Mouse (Mus musculus): ENCODE results near the gene Ufsp1. TPM values are rescaled to one million over a fixed set of nuclear protein-coding genes. Genes with fewer than 3 reads are reported as not detected.
"Not testable (repeated sequence)": the region's sequence is repeated elsewhere in the genome, so short reads cannot be mapped to it uniquely, and the experiment has no call there.

Ufsp1 gene
- 29.0 and 29.5 TPM in 2 replicates for polyA plus RNA-seq (2015; fragmentation: Nextera tagmentation; extraction: Ambion mirVana)

- Histone ChIP-seq H3K9me3 (replicated peaks) (no peaks in the 10 kb centered on the region), H3K36me3 (peaks cover 41% of the 10 kb centered on the region), H3K9ac (replicated peaks) (peak within 1 kb of the TSS; percentile 78), H3K4me3 (replicated peaks) (peak within 1 kb of the TSS; percentile 52), H3K4me1 (peaks cover 45% of the 10 kb centered on the region), H3K27me3 (replicated peaks) (peaks cover 24% of the 10 kb centered on the region), H3K27ac (replicated peaks) (peak within 1 kb of the TSS; percentile 89), H3K4me2 (peak within 1 kb of the TSS; percentile 96)
- ATAC-seq (ENCODE audit: low FRiP score), result peak; percentile 96
- under 1% methylated on average over 52 of the region's 52 CpGs for WGBS
Measured at GRCm38 (mm10) chr5:137293839-137294743, at the start of gene Ufsp1. Ufsp1 (plus strand) TSS chr5:137294629.

- WGBS, result 77% methylated on average over 14 of the region's 14 CpGs
- no peaks in the 10 kb centered on the region for H3K36me3 ChIP-seq
- H3K4me2 ChIP-seq, result no peak overlapping the region
- H3K4me3 ChIP-seq (replicated peaks), result no peak overlapping the region
- no peak for ATAC-seq (ENCODE audit: low FRiP score)
- no peaks in the 10 kb centered on the region for H3K4me1 ChIP-seq
- no peaks in the 10 kb centered on the region for H3K9me3 ChIP-seq (replicated peaks)
- no peaks in the 10 kb centered on the region for H3K27me3 ChIP-seq (replicated peaks)
- H3K9ac ChIP-seq (replicated peaks), result no peak overlapping the region
- H3K27ac ChIP-seq (replicated peaks), result no peak overlapping the region
Measured at GRCm38 (mm10) chr5:137263897-137264720, 30.3 kb upstream of the Ufsp1 start.

- no peaks in the 10 kb centered on the region for H3K36me3 ChIP-seq
- 92% methylated on average over 11 of the region's 11 CpGs for WGBS
Measured at GRCm38 (mm10) chr5:137264787-137265186, 29.6 kb upstream of the Ufsp1 start.

GRCm38 (mm10) chr5:137268131-137268910 is 26.1 kb upstream of the Ufsp1 start:
- no peak overlapping the region for H3K4me3 ChIP-seq (replicated peaks)
- no peaks in the 10 kb centered on the region for H3K9me3 ChIP-seq (replicated peaks)
- 36% methylated on average over 17 of the region's 18 CpGs for WGBS
- H3K9ac ChIP-seq (replicated peaks), result no peak overlapping the region
- H3K27ac ChIP-seq (replicated peaks), result no peak overlapping the region
- H3K36me3 ChIP-seq, result no peaks in the 10 kb centered on the region
- H3K4me2 ChIP-seq, result peak overlapping the region; percentile 19; the same call in 1 of the 2 replicates
- H3K4me1 ChIP-seq, result no peaks in the 10 kb centered on the region
- no peak for ATAC-seq (ENCODE audit: low FRiP score)
- no peaks in the 10 kb centered on the region for H3K27me3 ChIP-seq (replicated peaks)

More at GRCm38 (mm10) chr5:137264787-137265186, 29.6 kb upstream of the Ufsp1 start:
- ATAC-seq (ENCODE audit: low FRiP score), result no peak
- Histone ChIP-seq H3K27me3 (replicated peaks) (no peaks in the 10 kb centered on the region), H3K4me1 (no peaks in the 10 kb centered on the region), H3K4me3 (replicated peaks) (no peak overlapping the region), H3K9ac (replicated peaks) (no peak overlapping the region), H3K4me2 (no peak overlapping the region), H3K9me3 (replicated peaks) (no peaks in the 10 kb centered on the region), H3K27ac (replicated peaks) (no peak overlapping the region)

GRCm38 (mm10) chr5:137277360-137278342 is 16.8 kb upstream of the Ufsp1 start:
- H3K27me3 ChIP-seq (replicated peaks), result no peaks in the 10 kb centered on the region
- ATAC-seq (ENCODE audit: low FRiP score), result peak; percentile 88
- H3K4me3 ChIP-seq (replicated peaks), result peak overlapping the region; percentile 0; the same call in 1 of the 2 replicates
- peaks cover 9% of the 10 kb centered on the region for H3K4me1 ChIP-seq
- H3K4me2 ChIP-seq, result peak overlapping the region; percentile 49
- no peaks in the 10 kb centered on the region for H3K9me3 ChIP-seq (replicated peaks)
- 21% methylated on average over 18 of the region's 18 CpGs for WGBS
- peak overlapping the region; percentile 30; the same call in 1 of the 2 replicates for H3K9ac ChIP-seq (replicated peaks)
- H3K36me3 ChIP-seq, result no peaks in the 10 kb centered on the region
- peak overlapping the region; percentile 82 for H3K27ac ChIP-seq (replicated peaks)

GRCm38 (mm10) chr5:137284411-137284810 is 10.0 kb upstream of the Ufsp1 start:
- H3K36me3 ChIP-seq; H3K9me3 ChIP-seq (replicated peaks); H3K9ac ChIP-seq (replicated peaks); H3K27me3 ChIP-seq (replicated peaks); H3K4me3 ChIP-seq (replicated peaks); H3K4me2 ChIP-seq; ATAC-seq (ENCODE audit: low FRiP score); H3K27ac ChIP-seq (replicated peaks): not testable (repeated sequence)
- peaks cover 34% of the 10 kb centered on the region for H3K4me1 ChIP-seq
- WGBS, result 88% methylated on average over 5 of the region's 6 CpGs

GRCm38 (mm10) chr5:137285045-137285444 is 9.4 kb upstream of the Ufsp1 start:
- no peak overlapping the region for H3K4me2 ChIP-seq
- peaks cover 10% of the 10 kb centered on the region for H3K27me3 ChIP-seq (replicated peaks)
- no peak for ATAC-seq (ENCODE audit: low FRiP score)
- no peak overlapping the region for H3K9ac ChIP-seq (replicated peaks)
- H3K4me3 ChIP-seq (replicated peaks), result no peak overlapping the region
- H3K9me3 ChIP-seq (replicated peaks), result no peaks in the 10 kb centered on the region
- WGBS, result 68% methylated on average over 5 of the region's 5 CpGs
- H3K4me1 ChIP-seq, result peaks cover 40% of the 10 kb centered on the region
- H3K27ac ChIP-seq (replicated peaks), result no peak overlapping the region
- no peaks in the 10 kb centered on the region for H3K36me3 ChIP-seq

- WGBS, result 57% methylated on average over 7 of the region's 7 CpGs
- ATAC-seq (ENCODE audit: low FRiP score), result no peak
- H3K36me3 ChIP-seq, result no peaks in the 10 kb centered on the region
- peaks cover 18% of the 10 kb centered on the region for H3K27me3 ChIP-seq (replicated peaks)
- peaks cover 49% of the 10 kb centered on the region for H3K4me1 ChIP-seq
- H3K4me3 ChIP-seq (replicated peaks), result peak overlapping the region; percentile 56
- peak overlapping the region; percentile 93 for H3K4me2 ChIP-seq
- no peaks in the 10 kb centered on the region for H3K9me3 ChIP-seq (replicated peaks)
- H3K9ac ChIP-seq (replicated peaks), result peak overlapping the region; percentile 70; the same call in 1 of the 2 replicates
- H3K27ac ChIP-seq (replicated peaks), result peak overlapping the region; percentile 85
Measured at GRCm38 (mm10) chr5:137285986-137286385, 8.4 kb upstream of the Ufsp1 start.

- no peaks in the 10 kb centered on the region for H3K9me3 ChIP-seq (replicated peaks)
- H3K9ac ChIP-seq (replicated peaks), result peak overlapping the region; percentile 70
- H3K27ac ChIP-seq (replicated peaks), result peak overlapping the region; percentile 85
- WGBS, result 0% methylated on average over 14 of the region's 16 CpGs
- H3K27me3 ChIP-seq (replicated peaks), result peaks cover 19% of the 10 kb centered on the region
- H3K4me1 ChIP-seq, result peaks cover 51% of the 10 kb centered on the region
- H3K36me3 ChIP-seq, result no peaks in the 10 kb centered on the region
- ATAC-seq (ENCODE audit: low FRiP score), result peak; percentile 87
- peak overlapping the region; percentile 93 for H3K4me2 ChIP-seq
- H3K4me3 ChIP-seq (replicated peaks), result peak overlapping the region; percentile 56
Measured at GRCm38 (mm10) chr5:137286655-137287031, 7.8 kb upstream of the Ufsp1 start.

Measured in neural tube, embryonic 15.5 days (tissue).